Mouse (Mus musculus) E14TG2a.4 (cell line): ENCODE data around the gene Mtch1.

Experiments used
- H3K27me3 ChIP-seq: 2 replicates; pipeline ENCODE4 v1.6.1; 2014; ENCODE audit warnings: low read length, control low read depth; ENCODE audit not compliant: insufficient read depth
- H3K36me3 ChIP-seq: 2 replicates; pipeline ENCODE4 v1.6.1; 2014; ENCODE audit warnings: low read length, control low read depth; ENCODE audit not compliant: insufficient read depth
- H3K4me1 ChIP-seq: replicated peaks from 2 replicates; pipeline ENCODE4 v1.6.1; 2014; ENCODE audit warnings: low read depth, low read length, control low read depth
- H3K4me3 ChIP-seq: replicated peaks from 2 replicates; pipeline ENCODE4 v1.5.1; 2014; ENCODE audit warnings: mild to moderate bottlenecking, low read length
- H3K9me3 ChIP-seq: 2 replicates; pipeline ENCODE4 v1.6.1; 2014; ENCODE audit warnings: low read length, control low read depth
- CTCF ChIP-seq: conservative IDR thresholded peaks from 2 replicates; pipeline ENCODE4 v1.5.1; 2014; ENCODE audit warnings: low read length
- NANOG ChIP-seq: IDR thresholded peaks from 2 replicates; pipeline ENCODE4 v1.6.1; 2014; ENCODE audit warnings: borderline replicate concordance, low read length, mixed read lengths
- POU5F1 ChIP-seq: IDR thresholded peaks from 2 replicates; pipeline ENCODE4 v1.6.1; 2014; ENCODE audit warnings: low read length, borderline replicate concordance

Mtch1 gene

DNA sequence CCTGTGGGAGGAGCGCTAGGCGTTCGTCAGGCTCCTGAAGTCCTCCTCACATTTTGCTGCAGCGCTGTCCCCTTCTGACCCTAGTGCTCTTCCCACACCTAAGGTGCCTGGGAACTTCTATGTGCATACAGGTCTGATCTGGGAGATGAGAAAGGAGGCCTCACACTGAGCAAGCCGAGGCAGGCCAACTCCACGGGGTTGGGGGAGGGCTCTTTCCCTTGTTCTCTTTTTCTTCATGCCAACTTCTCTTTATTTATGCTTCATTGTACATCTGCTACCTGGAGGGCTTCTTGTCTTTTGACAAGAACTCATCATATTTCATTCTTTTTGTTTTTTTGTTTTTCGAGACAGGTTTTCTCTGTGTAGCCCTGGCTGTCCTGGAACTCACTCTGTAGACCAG lies 55.9 kb downstream of the Mtch1 start:
- Histone ChIP-seq H3K4me1 (peaks cover 14% of the 10 kb centered on the region), H3K27me3 (no peaks in the 10 kb centered on the region), H3K36me3 (peaks cover 65% of the 10 kb centered on the region), H3K9me3 (no peaks in the 10 kb centered on the region), H3K4me3 (no peak overlapping the region)
- no peak for TF ChIP-seq NANOG
- no peak for TF ChIP-seq CTCF
- TF ChIP-seq POU5F1, result no peak

- Histone ChIP-seq H3K36me3 (peaks cover 65% of the 10 kb centered on the region), H3K9me3 (peaks cover 11% of the 10 kb centered on the region), H3K27me3 (no peaks in the 10 kb centered on the region), H3K4me3 (no peak overlapping the region), H3K4me1 (peaks cover 63% of the 10 kb centered on the region)
- TF ChIP-seq NANOG (no peak), POU5F1 (no peak), CTCF (no peak)
Measured at GRCm38 (mm10) chr17:29282216-29282952, 65.3 kb downstream of the Mtch1 start.
